Mouse (Mus musculus) stomach, postnatal 0 days (tissue): ENCODE data around the gene BC030867. TPM values are rescaled to one million over a fixed set of nuclear protein-coding genes. Genes with fewer than 3 reads are reported as not detected.
"Not testable (repeated sequence)": the region's sequence is repeated elsewhere in the genome, so short reads cannot be mapped to it uniquely, and the experiment has no call there.

Experiments
- ATAC-seq: fragments of 200-750 bp; cut with Nextera tagmentation; 2 replicates; pipeline ENCODE4 v1.8.0; 2017; ENCODE audit not compliant: low FRiP score, low TSS enrichment
- DNase-seq: peaks from one replicate; pipeline ENCODE4 v3.0.0-alpha.2; 2016; ENCODE audit warnings: low spot score
- H3K27ac ChIP-seq: fragments of 300-500 bp; sonication (generic); replicated peaks from 2 replicates; pipeline ENCODE4 v1.5.1; 2014; ENCODE audit warnings: mild to moderate bottlenecking, control low read depth
- H3K27me3 ChIP-seq: fragments of 300-500 bp; sonication (generic); 2 replicates; pipeline ENCODE4 v1.6.1; 2014; ENCODE audit warnings: low read length; ENCODE audit not compliant: control insufficient read depth, insufficient read depth
- H3K36me3 ChIP-seq: fragments of 300-500 bp; sonication (generic); 2 replicates; pipeline ENCODE4 v1.6.1; 2014; ENCODE audit warnings: low read length, mixed read lengths; ENCODE audit not compliant: control insufficient read depth, insufficient read depth
- H3K4me1 ChIP-seq: fragments of 300-500 bp; sonication (generic); replicated peaks from 2 replicates; pipeline ENCODE4 v1.6.1; 2014; ENCODE audit warnings: antibody characterized with exemption; ENCODE audit not compliant: control insufficient read depth, insufficient read depth
- H3K4me2 ChIP-seq: fragments of 300-500 bp; sonication (generic); replicated peaks from 2 replicates; pipeline ENCODE4 v1.6.1; 2014; ENCODE audit warnings: low read depth, mild to moderate bottlenecking, control low read depth, moderate library complexity
- H3K4me3 ChIP-seq: fragments of 300-500 bp; sonication (generic); 2 replicates; pipeline ENCODE4 v1.5.1; 2014; ENCODE audit warnings: low read depth, low read length, control low read depth
- H3K9ac ChIP-seq: fragments of 300-500 bp; sonication (generic); 2 replicates; pipeline ENCODE4 v1.6.1; 2014; ENCODE audit warnings: mild to moderate bottlenecking, low read length, control low read depth, mixed read lengths
- H3K9me3 ChIP-seq: fragments of 300-500 bp; sonication (generic); 2 replicates; pipeline ENCODE4 v1.6.1; 2016; ENCODE audit warnings: low read length; ENCODE audit not compliant: control insufficient read depth
- CTCF ChIP-seq: IDR thresholded peaks from 2 replicates; pipeline ENCODE4 v1.5.1; 2016; ENCODE audit warnings: antibody characterized with exemption, low read depth, mild to moderate bottlenecking, moderate library complexity
- EP300 ChIP-seq: optimal IDR thresholded peaks from 2 replicates; pipeline ENCODE3; 2016; ENCODE audit warnings: antibody characterized with exemption
- WGBS: fragments of 180-500 bp; shearing (Covaris S2); extraction: QIAGEN DNeasy Blood & Tissue Kit; methylation state at CpG from one replicate; pipeline ENCODE4 v1.1.7; 2014; 5-methylcytosine and 5-hydroxymethylcytosine counted together
- polyA plus RNA-seq: library from polyadenylated mRNA; unstranded; fragments of >200 nt; fragmentation: Nextera tagmentation; extraction: Ambion mirVana; gene quantifications from 2 replicates; pipeline ENCODE4 v1.2.1, GENCODE M21; 2015

Gene BC030867
- polyA plus RNA-seq, 1 experiment from 2014 or later: 2.7 TPM

GRCm38 (mm10) chr11:102276411-102276915 lies 27.8 kb downstream of the BC030867 start:
- ATAC-seq (peak; percentile 65), DNase-seq (peak; percentile 66)
- TF ChIP-seq EP300 (no peak), CTCF (no peak; the same call in 1 of the 2 replicates)
- Histone ChIP-seq H3K36me3 (no peaks in the 10 kb centered on the region), H3K4me1 (peaks cover 5% of the 10 kb centered on the region; the same call in 1 of the 2 replicates), H3K4me2 (peak overlapping the region; percentile 54), H3K27me3 (no peaks in the 10 kb centered on the region), H3K27ac (no peak overlapping the region), H3K9ac (peak overlapping the region; percentile 53), H3K4me3 (peak overlapping the region; percentile 30), H3K9me3 (no peaks in the 10 kb centered on the region)
- 1% methylated on average over 33 of the region's 33 CpGs for WGBS

GRCm38 (mm10) chr11:102277754-102278153 lies 29.1 kb downstream of the BC030867 start:
- no peaks in the 10 kb centered on the region for H3K36me3 ChIP-seq
- WGBS: 85% methylated on average over 7 of the region's 12 CpGs
- H3K9ac ChIP-seq: no peak overlapping the region
- H3K27ac ChIP-seq: no peak overlapping the region
- H3K27me3 ChIP-seq: no peaks in the 10 kb centered on the region
- ATAC-seq (no peak), DNase-seq (no peak)
- H3K4me1 ChIP-seq: peaks cover 5% of the 10 kb centered on the region; the same call in 1 of the 2 replicates
- no peak overlapping the region for H3K4me2 ChIP-seq
- H3K4me3 ChIP-seq: no peak overlapping the region
- no peaks in the 10 kb centered on the region for H3K9me3 ChIP-seq
- TF ChIP-seq CTCF (no peak), EP300 (no peak)

GRCm38 (mm10) chr11:102279595-102279994 lies 30.9 kb downstream of the BC030867 start:
- Histone ChIP-seq H3K4me1 (peaks cover 5% of the 10 kb centered on the region; the same call in 1 of the 2 replicates), H3K27ac (no peak overlapping the region), H3K36me3 (no peaks in the 10 kb centered on the region), H3K27me3 (no peaks in the 10 kb centered on the region), H3K4me3 (no peak overlapping the region), H3K4me2 (no peak overlapping the region), H3K9ac (no peak overlapping the region), H3K9me3 (no peaks in the 10 kb centered on the region)
- DNase-seq (no peak), ATAC-seq (no peak)
- TF ChIP-seq CTCF: no peak
- no peak for TF ChIP-seq EP300
- 88% methylated on average over 3 of the region's 3 CpGs for WGBS

GRCm38 (mm10) chr11:102280267-102280666 lies 31.6 kb downstream of the BC030867 start:
- not testable (repeated sequence) for H3K4me2 ChIP-seq, DNase-seq, H3K4me1 ChIP-seq, H3K9ac ChIP-seq, H3K27ac ChIP-seq, H3K27me3 ChIP-seq, H3K9me3 ChIP-seq, H3K4me3 ChIP-seq, H3K36me3 ChIP-seq, ATAC-seq
- WGBS: 68% methylated on average over 6 of the region's 6 CpGs
- TF ChIP-seq CTCF: 0 out of 2 replicates have a peak, but pooled peaks have one; percentile 7

GRCm38 (mm10) chr11:102283922-102284321 lies 35.2 kb downstream of the BC030867 start:
- H3K4me3 ChIP-seq: no peak overlapping the region

GRCm38 (mm10) chr11:102284501-102285094 lies 35.9 kb downstream of the BC030867 start, which contains the start of gene Tmub2:
Gene Tmub2, plus strand, starts transcription at chr11:102284931.
- ATAC-seq: peak; percentile 91
- H3K36me3 ChIP-seq: peaks cover 7% of the 10 kb centered on the region
- H3K4me2 ChIP-seq: peak within 1 kb of the TSS; percentile 79
- WGBS: under 1% methylated on average over 32 of the region's 32 CpGs
- H3K4me1 ChIP-seq: no peaks in the 10 kb centered on the region
- H3K4me3 ChIP-seq: peak within 1 kb of the TSS; percentile 71
- peak within 1 kb of the TSS; percentile 90 for H3K27ac ChIP-seq
- H3K9ac ChIP-seq: peak within 1 kb of the TSS; percentile 90
- H3K27me3 ChIP-seq: no peaks in the 10 kb centered on the region
- TF ChIP-seq EP300 (no peak), CTCF (peak; percentile 17)
- H3K9me3 ChIP-seq: no peaks in the 10 kb centered on the region
- DNase-seq: peak; percentile 98

More at GRCm38 (mm10) chr11:102283922-102284321, 35.2 kb downstream of the BC030867 start:
- WGBS: 93% methylated on average over 6 of the region's 6 CpGs
- H3K4me2 ChIP-seq: peak overlapping the region; percentile 42
- no peak overlapping the region for H3K9ac ChIP-seq
- no peaks in the 10 kb centered on the region for H3K9me3 ChIP-seq
- ATAC-seq: no peak
- H3K36me3 ChIP-seq: peaks cover 7% of the 10 kb centered on the region
- H3K27ac ChIP-seq: 0 out of 2 replicates have a peak overlapping the region, but pooled peaks have one; percentile 65
- TF ChIP-seq EP300 (no peak), CTCF (peak; percentile 27; the same call in 1 of the 2 replicates)
- H3K4me1 ChIP-seq: no peaks in the 10 kb centered on the region
- H3K27me3 ChIP-seq: no peaks in the 10 kb centered on the region
- no peak for DNase-seq
